Mouse (Mus musculus): Measurements from ENCODE around the gene Tbx10. TPM values are rescaled to one million over a fixed set of nuclear protein-coding genes. Genes with fewer than 3 reads are reported as not detected.
A peak's percentile ranks its signal among the peaks of the same experiment; 100 is the strongest.
"Not testable (repeated sequence)": the region's sequence is repeated elsewhere in the genome, so short reads cannot be mapped to it uniquely, and the experiment has no call there.

Tbx10 gene
- total RNA-seq, 2 experiments from 2014 or later, result not detected

DNA sequence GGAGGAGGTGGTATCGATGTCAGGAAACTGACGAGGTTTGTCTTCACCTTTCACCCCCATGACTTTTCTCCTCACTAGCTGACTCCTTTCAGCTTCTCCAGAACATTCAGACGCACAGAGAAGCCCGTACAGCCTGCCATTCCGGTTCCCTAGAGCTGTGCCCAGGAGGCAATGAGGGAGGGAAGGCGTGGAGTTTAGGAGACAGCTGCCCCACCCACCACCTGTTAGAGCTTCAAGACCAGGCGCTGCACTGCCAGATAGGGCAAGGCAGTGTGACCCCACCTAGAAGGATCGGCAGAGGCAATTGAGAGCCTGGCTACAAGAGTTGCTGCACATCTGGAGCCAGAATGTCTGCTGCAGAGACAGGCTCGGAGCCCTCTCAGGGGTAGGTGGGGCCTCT lies 20.3 kb upstream of the Tbx10 start, which contains the start of gene Aldh3b2:
Gene Aldh3b2 (plus strand): TSS at position 100 of the 400 bp plus-strand sequence.
- DNase-seq, result no peak
- intact Hi-C loops (cut with DNase I), result no loop called here

DNA sequence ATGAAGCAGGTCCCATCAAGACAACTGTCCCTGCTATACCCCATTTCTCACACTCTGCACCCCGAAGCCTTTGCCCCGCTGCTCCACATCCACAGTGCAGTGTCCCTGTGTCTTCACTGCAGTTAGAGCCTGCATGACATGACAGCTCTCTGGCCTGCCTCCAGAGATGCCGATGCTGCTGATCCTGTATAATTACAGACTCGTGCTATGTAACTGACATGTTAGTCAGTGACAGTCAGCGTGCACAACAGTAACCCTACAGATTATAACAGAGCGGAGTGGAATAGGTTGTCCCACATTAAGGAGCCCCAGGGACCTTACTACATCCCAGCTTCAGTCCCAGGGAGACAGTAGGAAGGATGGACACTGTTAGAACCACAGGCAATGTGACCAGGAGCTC lies 17.9 kb upstream of the Tbx10 start:
- intact Hi-C loops (cut with DNase I); DNase-seq: not testable (repeated sequence)

DNA sequence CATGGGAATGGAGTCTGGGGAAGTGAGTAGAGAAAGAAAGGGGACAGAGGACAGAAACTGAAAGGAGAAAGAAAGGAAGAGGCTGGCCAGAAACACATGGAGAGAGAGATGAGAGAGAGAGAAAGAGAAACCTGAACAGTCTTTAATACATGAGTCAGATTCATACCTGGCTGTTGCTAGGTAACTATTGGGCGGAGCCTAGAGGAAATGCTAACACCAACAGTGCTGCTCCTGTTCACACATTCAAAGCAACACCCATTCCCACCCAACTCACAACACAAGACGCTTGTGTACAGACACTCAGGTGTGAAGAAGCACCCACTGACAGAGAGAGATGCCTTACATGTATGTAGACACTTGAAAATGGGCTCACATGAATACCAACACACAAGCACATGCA lies 16.7 kb upstream of the Tbx10 start:
- intact Hi-C loops (cut with DNase I), result no loop called here

DNA sequence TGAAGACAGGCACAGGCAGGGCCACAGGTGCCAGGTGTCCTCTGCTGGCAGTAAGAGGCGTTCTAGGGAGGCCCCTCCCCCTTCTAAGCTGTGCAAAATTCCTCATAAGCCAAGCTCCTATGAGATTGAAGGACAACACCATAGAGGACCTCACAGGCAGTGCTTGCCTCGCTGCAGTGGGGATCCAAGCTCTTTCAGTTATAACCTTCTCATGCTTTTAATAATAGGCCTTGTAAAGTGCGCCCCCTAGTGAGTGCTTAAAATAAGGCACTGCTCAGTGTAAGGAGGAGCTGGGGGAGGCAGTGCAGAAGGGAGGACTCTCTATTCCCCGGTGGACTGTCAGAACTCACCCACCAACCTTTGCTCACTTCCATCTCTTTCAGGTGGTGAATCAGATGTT lies 12.2 kb upstream of the Tbx10 start:
- peak in 1 of 2 experiments; percentile 79 for DNase-seq
- intact Hi-C loops (cut with DNase I), result loop anchor here (5.0 kb wide), 2 partner anchors 33 to 188 kb away; no protein-coding TSS in a partner anchor

More for the DNA sequence above, 16.7 kb upstream of the Tbx10 start:
- no peak for DNase-seq

DNA sequence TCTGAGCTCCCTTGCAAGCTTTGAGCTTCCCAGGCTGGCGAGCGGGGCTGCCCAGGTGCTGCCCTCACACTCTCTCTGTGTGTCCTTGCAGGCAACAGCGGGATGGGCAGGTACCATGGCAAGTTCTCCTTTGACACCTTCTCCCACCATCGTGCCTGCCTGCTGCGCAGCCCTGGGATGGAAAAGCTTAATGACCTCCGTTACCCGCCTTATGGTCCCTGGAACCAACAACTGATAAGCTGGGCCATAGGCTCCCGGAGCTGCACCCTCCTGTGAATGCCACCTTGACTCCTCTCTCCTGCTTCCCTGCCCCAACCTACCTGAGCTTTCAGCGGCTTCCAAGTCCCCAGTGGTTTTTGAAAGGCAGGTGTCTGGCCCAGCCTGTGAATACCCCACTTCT lies 11.6 kb upstream of the Tbx10 start:
- intact Hi-C loops (cut with DNase I), result loop anchor here (5.0 kb wide), 2 partner anchors 34 to 189 kb away; no protein-coding TSS in a partner anchor

DNA sequence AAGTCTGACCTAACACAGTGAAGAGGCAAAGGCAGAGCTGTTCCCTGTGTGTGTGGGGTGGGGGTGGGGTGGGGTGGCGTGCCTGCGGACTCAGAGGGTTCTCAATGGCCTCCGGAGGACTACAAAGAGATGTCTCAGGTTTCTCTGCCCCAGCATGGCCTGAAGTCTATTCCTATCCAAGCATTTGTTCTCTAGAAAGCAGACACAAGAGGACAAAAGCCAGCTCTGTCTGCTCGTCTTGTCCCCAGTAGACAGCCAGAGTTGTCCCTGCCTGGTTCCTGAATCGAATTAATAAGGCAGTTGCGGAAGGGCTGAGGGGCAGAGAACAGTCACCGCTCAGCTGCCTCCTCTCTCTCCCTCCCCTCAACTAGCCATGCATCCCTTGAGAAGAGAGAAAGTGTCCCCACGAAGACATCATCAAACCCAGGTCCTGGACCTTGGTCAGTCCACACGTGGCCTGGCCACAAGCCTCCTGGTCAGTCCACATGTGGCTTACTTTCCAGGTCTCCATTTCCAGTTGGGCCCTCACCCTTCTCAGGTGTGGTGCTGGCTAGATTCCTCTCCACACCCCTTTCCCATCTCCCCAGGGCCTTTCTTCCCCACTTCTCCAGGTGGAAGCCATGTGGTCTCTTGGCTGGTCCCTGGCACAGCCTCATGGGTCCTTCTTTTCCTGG lies 8.9 kb upstream of the Tbx10 start:
- intact Hi-C loops (cut with DNase I), result loop anchor here (5.0 kb wide), 2 partner anchors 36 to 191 kb away; no protein-coding TSS in a partner anchor
- no peak for DNase-seq

More for the DNA sequence above, 11.6 kb upstream of the Tbx10 start:
- no peak for DNase-seq

DNA sequence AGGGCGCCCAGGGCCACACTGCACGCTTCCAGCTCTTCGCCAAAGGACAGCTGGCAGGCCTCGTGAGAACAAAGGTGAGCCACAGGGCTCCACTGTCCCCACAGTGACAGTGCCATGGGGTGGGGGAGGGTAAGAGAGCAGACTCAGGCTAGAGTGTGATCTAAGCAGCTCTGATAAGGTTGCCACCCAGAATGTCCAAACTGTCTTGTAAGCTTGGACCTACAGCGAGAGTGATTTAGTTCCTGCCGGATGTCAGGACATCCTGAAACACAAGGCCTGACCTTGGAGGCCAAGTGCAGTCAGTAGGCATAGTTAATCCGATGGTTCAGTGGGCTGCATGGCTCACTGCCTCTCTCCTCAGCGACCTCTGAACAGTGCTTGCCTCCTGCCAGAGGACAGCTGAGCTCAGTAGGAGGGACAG lies 7.3 kb upstream of the Tbx10 start:
- intact Hi-C loops (cut with DNase I), result no loop called here
- no peak for DNase-seq

DNA sequence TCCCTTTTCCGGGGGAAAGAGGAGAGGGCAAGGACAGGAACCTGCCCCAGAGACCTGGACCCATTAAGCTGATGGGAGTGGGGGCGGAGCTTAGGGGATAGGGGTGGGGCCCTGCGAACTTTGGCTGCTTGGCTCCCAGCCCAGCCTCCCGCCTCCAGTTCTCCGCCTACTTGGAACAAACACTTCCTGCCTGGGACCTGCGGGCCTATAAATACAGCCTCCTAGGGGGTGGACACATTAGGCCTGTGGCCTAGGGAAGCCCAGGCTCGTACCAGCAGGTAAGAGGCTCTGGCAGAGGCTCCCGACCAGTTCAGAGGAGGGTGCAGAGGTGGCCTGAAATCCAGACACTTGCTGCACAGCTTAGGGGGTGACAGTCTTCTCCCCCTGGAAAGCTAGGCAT lies 6.2 kb upstream of the Tbx10 start, which contains the start of gene Acy3:
Gene Acy3 (plus strand): TSS at position 237 of the 400 bp plus-strand sequence.
- intact Hi-C loops (cut with DNase I), result no loop called here
- peak; percentile 73 to 83 for DNase-seq

DNA sequence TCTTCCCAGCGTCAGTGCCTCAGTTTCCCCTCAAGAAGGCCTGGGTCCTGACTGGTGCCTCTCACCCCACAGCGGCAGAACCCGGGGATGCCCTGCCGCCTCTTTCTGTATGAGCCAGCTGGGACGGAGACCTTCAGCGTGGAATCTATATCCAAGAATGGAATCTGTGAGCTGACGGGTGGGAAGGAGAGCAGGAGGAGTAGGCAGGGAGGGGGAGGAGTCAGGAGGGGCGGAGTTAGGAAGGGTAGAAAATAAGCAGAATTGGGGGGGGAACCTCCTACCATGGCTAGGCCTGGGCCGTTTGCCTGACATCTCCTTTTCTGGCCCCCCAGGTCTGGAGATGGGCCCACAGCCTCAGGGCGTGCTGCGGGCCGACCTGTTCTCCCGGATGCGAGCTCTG lies 4.5 kb upstream of the Tbx10 start:
- no peak for DNase-seq
- intact Hi-C loops (cut with DNase I), result no loop called here

DNA sequence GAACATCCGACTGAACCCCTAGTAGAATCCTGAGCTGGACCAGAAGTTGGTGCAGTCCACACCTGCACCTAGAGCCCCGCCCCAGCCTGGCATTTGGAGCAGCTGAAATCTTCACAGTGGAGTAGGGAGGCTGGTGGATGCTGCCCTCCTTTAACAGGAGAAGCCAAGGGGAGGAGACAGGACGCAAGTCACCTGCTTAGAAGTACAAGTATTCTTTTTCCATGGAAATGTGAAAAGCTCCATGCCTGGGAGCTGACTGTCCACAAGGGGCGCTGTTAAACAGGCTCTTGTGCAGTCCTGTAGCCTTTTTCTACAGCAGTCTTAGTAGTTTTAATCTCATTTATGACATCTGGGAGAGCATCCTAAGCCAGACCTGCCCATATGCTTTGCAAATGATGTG lies 3.8 kb upstream of the Tbx10 start:
- DNase-seq, result no peak
- intact Hi-C loops (cut with DNase I), result no loop called here

DNA sequence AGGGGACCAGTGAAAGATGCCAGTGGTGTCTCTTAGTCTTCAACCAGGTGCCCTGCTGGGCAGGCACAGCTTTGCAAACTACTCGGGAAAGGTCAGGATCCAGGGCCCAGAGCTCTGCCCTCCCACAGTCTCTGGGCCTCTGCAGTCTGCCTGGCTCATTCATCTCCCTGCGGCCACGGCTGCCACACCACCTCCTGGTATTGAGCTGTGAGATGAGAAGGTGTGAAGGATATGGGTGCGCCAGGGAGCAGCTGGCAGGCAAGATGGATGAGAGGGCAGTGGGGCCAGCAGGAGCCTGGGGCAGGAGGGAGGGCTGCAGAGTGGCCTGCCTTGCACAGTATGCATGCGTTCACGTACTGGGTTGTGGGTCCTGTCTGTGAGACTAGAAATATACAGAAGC lies 1.7 kb upstream of the Tbx10 start:
- DNase-seq, result no peak
- intact Hi-C loops (cut with DNase I), result no loop called here

DNA sequence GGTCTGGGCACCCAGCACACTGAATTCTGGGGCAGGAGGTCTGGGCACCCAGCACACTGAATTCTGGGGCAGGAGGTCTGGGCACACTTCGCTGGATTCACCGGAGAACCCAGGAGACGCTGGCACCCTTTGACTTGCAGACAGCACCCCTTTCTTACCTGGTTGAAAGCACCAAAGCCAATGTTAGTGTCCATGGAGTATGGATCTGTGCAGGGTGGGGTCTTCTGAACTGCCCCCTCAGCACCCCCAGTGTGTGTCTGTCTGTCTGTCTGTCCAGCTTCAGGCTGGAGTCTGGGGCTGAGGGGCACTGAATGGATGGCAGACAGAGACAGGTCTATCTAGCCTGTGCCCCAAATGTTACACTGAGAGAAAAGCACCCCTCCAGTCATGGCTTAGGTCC lies 990 bp upstream of the Tbx10 start:
- intact Hi-C loops (cut with DNase I), result no loop called here
- no peak for DNase-seq

DNA sequence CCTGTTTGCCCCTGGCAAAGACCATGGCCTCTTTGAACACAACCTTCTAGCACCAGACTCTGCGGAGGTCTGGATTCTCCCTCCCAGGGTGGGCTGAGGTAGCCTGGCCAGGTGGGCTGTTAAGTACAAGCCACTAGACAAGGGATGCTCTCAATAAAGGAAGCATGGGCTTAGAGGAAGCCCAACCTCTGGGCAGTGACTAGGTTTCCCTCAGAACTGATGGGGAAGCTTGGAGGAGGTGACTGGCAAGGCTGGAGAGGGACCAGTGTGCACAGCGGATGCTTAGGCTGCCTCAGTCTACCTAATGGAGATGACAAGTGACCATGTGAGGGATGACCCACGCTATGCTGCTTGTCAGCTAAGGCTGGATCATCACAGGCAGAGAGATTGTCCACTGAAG lies 586 bp upstream of the Tbx10 start:
- no peak for DNase-seq
- intact Hi-C loops (cut with DNase I), result no loop called here

DNA sequence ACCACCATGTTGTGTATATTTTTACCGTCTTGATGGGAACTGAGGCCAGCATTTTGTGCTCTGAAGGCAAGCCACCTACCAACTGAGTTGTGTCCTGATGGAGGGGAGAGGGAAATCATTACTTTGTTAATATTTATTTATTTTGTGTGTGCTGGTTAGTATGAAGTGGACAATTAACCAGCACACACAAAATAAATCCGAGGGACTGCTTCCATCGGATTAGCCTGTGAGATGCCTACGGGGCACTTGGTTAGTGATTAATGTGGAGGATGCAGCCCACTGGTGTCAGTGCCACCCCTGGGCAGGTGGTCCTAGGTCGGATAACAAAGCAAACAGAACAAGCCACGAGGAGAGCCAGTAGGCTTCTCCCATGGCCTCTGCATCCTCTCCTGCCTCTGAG lies 2.4 kb downstream of the Tbx10 start:
- intact Hi-C loops (cut with DNase I), result no loop called here
- DNase-seq, result no peak

DNA sequence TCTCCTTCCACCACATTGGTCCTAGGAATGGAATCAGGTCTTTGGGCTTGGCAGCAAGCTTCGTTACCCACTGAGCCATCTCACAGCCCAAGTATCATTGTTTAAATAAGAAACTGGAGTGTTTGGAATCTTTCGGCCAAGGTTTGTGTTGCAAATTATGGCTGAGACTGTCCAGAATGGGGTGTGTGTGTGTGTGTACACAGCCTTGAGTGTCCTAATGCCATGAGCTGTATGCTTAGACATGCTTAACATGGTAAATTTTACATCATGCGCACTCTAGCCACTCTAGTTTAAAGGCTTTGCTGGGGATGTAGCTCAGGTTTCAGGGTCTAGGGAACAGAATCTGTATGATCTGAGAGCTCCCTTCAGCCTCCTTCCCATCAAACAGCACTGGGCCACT lies 3.0 kb downstream of the Tbx10 start:
- no peak for DNase-seq
- intact Hi-C loops (cut with DNase I), result no loop called here

DNA sequence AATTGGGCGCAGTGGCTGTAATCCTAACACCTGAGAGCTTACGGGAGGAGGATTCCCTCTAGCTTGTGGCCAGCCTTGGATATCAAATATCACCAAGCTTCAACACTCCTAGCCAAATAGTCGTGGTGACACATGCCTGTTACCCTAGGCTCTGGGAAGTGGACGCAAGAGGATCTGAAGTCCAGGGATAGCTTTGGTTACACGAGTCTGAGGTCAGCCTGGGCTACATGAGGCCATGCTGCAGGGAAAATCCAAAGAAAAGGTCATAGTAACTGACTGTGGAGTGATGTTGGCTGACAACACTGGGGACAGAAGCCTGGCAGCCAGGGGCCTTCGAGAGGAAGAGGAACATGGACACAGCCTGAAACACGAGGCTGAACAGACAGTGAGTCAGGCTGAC lies 3.6 kb downstream of the Tbx10 start:
- intact Hi-C loops (cut with DNase I), result no loop called here
- DNase-seq, result no peak

DNA sequence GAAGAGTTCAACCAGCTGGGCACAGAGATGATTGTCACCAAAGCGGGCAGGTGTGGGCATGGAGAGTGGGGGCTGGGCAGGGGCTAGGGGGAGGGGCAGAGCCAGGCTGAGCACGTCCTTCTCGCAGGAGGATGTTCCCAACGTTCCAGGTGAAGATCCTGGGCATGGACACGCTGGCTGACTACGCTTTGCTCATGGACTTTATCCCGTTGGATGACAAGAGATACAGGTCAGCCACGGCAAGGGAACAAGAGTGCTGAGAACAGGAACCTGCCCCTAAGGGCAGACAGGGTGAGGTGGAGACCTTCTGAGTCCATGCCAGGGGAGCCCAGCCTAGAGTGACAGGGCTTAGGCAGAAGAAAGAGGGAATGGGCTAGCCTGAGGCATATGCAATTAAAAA lies 4.2 kb downstream of the Tbx10 start:
- intact Hi-C loops (cut with DNase I), result no loop called here
- DNase-seq, result no peak

DNA sequence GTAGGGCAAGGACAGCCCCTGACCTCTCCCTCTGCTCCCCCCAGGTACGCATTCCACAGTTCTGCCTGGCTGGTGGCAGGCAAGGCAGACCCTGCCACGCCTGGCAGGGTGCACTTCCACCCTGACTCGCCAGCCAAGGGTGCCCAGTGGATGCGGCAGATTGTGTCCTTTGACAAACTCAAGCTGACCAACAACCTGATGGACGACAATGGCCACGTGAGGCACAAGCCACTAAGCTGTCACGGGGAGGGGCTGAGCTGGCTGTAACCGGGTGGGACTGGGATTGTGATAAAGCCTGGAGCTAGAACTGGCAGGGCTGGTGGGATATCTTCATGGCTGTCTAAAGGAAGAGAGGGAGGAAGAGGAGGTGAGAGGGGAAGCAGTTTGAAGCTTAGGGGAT lies 4.7 kb downstream of the Tbx10 start:
- no peak for DNase-seq
- intact Hi-C loops (cut with DNase I), result no loop called here

DNA sequence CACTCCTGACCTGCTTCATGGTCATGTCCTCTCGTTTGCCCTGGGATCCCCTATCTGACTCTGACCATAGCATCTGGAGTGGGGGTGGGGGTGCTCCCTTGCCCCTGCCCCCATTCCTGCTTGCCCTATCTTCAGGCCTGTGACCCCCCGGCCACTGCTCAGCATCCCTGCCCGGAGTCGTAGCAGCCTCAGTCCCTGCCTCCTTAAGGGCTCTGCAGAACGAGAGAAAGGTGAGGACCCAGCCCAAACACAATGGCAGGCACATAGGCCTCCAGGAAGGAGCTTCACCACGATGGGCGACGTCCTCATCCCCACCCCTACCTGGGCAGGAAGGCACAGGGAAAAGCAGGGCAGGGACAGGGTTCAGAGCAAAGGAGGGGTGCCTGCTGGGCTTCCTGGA lies 5.8 kb downstream of the Tbx10 start:
- intact Hi-C loops (cut with DNase I), result no loop called here

DNA sequence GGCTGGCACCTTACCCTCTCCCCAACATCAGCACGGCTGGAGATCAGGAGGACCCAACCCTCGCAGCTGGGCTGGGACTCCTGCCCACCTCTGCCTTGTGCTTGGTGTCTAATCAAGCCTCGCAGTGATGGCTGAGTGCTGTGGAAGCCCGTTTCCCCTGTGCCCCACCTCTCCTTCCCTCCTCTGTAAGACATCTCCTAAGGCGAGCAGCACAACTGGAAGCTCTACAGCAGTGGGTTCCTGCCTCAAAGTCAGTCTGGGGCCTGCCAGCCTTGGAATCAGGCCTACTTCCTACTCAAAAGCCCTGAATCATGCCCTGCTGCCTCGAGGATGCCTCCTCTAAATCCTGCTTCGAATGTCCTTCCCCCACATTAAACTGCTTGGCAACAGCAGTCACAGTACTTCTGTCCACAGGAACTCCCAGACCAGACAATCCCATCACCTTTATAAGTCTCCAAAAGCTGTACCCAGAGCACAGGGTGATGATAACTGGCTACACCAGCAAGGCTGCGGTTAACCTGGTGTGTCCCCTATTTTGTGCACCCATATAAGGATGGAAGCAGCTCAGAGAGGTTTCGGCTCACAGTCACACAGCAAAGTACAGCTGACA lies 6.7 kb downstream of the Tbx10 start:
- intact Hi-C loops (cut with DNase I), result no loop called here

More for the DNA sequence above, 5.8 kb downstream of the Tbx10 start:
- DNase-seq, result no peak

DNA sequence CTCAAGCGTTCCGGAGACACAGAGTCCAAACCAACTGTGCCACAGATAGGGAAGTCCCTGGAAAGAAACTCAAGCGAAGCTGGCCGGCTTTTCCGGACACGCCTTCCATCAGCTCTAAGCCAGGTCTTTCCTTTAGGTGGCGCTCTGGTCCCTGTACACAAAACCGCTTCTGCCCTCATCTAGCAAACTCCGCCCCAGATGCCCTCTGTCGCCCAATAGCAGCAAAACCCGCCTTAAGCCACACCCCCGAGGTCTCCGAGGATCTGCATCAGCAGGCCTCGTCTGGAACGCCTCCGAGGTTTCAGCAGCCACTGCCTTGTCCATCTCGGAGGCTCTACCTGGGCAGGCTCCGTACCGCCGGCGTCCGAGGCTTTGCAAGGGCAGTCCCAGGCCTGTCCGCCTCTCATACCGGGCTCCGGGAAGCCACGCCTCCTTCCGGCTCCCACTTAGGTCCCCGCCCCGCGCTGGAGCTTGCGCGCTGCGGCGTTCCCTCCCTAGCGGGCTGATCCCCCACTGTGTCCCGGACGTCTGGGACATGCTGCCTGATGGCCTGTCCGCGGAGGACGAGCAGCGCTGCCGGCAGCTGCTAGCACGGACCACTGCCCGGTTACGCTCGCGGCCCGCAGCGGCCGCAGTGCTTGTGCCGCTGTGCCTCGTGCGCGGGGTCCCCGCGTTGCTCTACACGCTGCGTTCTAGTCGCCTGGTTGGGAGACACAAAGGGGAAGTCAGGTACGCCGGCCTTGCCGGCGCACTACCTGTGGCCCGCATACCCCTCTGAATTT lies 7.8 kb downstream of the Tbx10 start, which contains the start of the genes Nudt8 and Gm49405:
Gene Nudt8 (plus strand): TSS at position 462 of the 782 bp plus-strand sequence.
Gene Gm49405 (plus strand): TSS at position 508 of the 782 bp plus-strand sequence.
- peak; percentile 93 to 95 for DNase-seq
- intact Hi-C loops (cut with DNase I), result no loop called here

More for the DNA sequence above, 6.7 kb downstream of the Tbx10 start:
- no peak for DNase-seq

All from gastrocnemius, postnatal 36 days (tissue).